Mouse (Mus musculus) inflammation-experienced regulatory T-cells (primary cell): ENCODE data around the gene Fnip2. TPM values are rescaled to one million over a fixed set of nuclear protein-coding genes. Genes with fewer than 3 reads are reported as not detected.

Experiments
- polyA plus RNA-seq, 2 experiments: library from polyadenylated mRNA; unstranded; fragments of 100-300 nt; shearing (Covaris generic); gene quantifications; one replicate each; pipeline ENCODE4 v1.2.1; 2017

Gene Fnip2
- 1 to 10 TPM; 1.1 to 1.5 TPM for polyA plus RNA-seq

DNA sequence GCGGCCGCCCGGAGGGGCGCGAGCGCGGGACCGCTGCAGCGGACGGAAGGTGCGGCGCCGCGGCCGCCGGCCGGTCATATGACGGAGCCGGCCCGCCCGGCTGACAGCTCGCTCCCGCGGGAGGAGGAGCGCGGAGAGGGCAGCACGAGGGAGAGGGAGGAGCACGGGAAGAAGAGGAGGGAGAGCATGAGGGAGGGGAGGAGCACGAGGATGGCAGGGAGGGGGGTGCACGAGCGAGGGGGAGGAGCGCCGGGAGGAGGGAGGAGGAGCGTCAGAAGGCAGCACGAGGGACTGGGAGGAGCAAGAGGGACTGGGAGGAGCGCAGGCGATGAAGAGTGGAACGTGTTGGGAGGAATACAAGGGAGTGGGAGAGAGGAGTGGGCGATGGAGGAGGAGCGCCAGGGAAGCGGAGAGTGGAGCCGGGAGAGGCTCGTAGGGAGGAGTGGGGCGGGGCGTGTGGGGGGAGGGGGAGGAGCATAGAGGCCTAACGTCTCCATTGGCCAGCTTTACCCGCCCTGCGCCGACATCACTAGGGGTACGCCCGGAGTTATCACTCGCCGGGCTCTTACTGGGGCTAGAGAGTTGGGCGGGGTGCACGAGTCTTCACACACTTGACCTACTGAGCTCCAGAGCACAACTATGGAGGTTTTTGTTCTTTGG lies at the start of gene Fnip2:
Fnip2 (minus strand) TSS at position 94 of the 660 bp plus-strand sequence.

GRCm38 (mm10) chr3:79590863-79591792 lies 23.5 kb upstream of the Fnip2 start, which contains the start of gene Ppid:
Ppid (plus strand) TSS chr3:79591342.

Other genes with a start within 250 kb of the Fnip2 start
- gene Gm17359, start 231.1 kb downstream of the Fnip2 start, polyA plus RNA-seq = under 1 TPM in 1 of 2 experiments, not detected in 1; 0.88 TPM
- 100 to 1,000 TPM in 1 of 2 experiments, 10 to 100 TPM in 1; 95.6 to 125 TPM for gene Ppid, start 23.5 kb upstream of the Fnip2 start, polyA plus RNA-seq
- 1 to 10 TPM; 5.5 to 6.8 TPM for gene 4930579G24Rik, start 61.3 kb upstream of the Fnip2 start, polyA plus RNA-seq
- 10 to 100 TPM; 36.1 to 36.3 TPM for gene Etfdh, start 61.7 kb upstream of the Fnip2 start, polyA plus RNA-seq
- under 1 TPM; 0.31 to 0.41 TPM for gene Rxfp1, start 170.1 kb upstream of the Fnip2 start, polyA plus RNA-seq